Mouse (Mus musculus) CD4-positive helper T cell, adult 2 months (primary cell): ENCODE data around the gene Esyt3.

ENCODE experiments used
- DNase-seq: peaks from one replicate; pipeline ENCODE4 v3.0.0-alpha.2; 2012; ENCODE audit warnings: low read depth, missing footprints, low spot score

The Esyt3 gene

GRCm38 (mm10) chr9:99354796-99355195 lies 3.6 kb downstream of the Esyt3 start:
- DNase-seq, result no peak

GRCm38 (mm10) chr9:99353390-99353789 lies 5.0 kb downstream of the Esyt3 start:
- no peak for DNase-seq

- DNase-seq, result no peak
Observed at GRCm38 (mm10) chr9:99352964-99353363, 5.4 kb downstream of the Esyt3 start.

GRCm38 (mm10) chr9:99345351-99345792 lies 13.0 kb downstream of the Esyt3 start:
- no peak for DNase-seq

- no peak for DNase-seq
Observed at GRCm38 (mm10) chr9:99341600-99341999, 16.8 kb downstream of the Esyt3 start.

- no peak for DNase-seq
Observed at GRCm38 (mm10) chr9:99340126-99340525, 18.2 kb downstream of the Esyt3 start.

- DNase-seq, result no peak
Observed at GRCm38 (mm10) chr9:99339182-99339581, 19.2 kb downstream of the Esyt3 start.

GRCm38 (mm10) chr9:99338293-99338692 lies 20.1 kb downstream of the Esyt3 start:
- DNase-seq, result no peak

GRCm38 (mm10) chr9:99336538-99336937 lies 21.8 kb downstream of the Esyt3 start:
- DNase-seq, result no peak

GRCm38 (mm10) chr9:99326881-99327280 lies 31.5 kb downstream of the Esyt3 start:
- DNase-seq, result no peak

- DNase-seq, result no peak
Observed at GRCm38 (mm10) chr9:99325961-99326360, 32.4 kb downstream of the Esyt3 start.

- no peak for DNase-seq
Observed at GRCm38 (mm10) chr9:99325208-99325929, 33.0 kb downstream of the Esyt3 start.

GRCm38 (mm10) chr9:99320006-99320405 lies 38.4 kb downstream of the Esyt3 start:
- no peak for DNase-seq

GRCm38 (mm10) chr9:99319343-99319951 lies 38.9 kb downstream of the Esyt3 start:
- DNase-seq, result no peak

- DNase-seq, result no peak
Observed at GRCm38 (mm10) chr9:99306226-99306625, 52.1 kb downstream of the Esyt3 start.

- no peak for DNase-seq
Observed at GRCm38 (mm10) chr9:99304296-99304695, 54.1 kb downstream of the Esyt3 start.
